Mouse (Mus musculus): ENCODE data around the gene Cadm4. TPM values are rescaled to one million over a fixed set of nuclear protein-coding genes. Genes with fewer than 3 reads are reported as not detected.
"Not testable (repeated sequence)": the region's sequence is repeated elsewhere in the genome, so short reads cannot be mapped to it uniquely, and the experiment has no call there.

The Cadm4 gene
- polyA plus RNA-seq, 1 experiment from 2014 or later, result 1.2 TPM

DNA sequence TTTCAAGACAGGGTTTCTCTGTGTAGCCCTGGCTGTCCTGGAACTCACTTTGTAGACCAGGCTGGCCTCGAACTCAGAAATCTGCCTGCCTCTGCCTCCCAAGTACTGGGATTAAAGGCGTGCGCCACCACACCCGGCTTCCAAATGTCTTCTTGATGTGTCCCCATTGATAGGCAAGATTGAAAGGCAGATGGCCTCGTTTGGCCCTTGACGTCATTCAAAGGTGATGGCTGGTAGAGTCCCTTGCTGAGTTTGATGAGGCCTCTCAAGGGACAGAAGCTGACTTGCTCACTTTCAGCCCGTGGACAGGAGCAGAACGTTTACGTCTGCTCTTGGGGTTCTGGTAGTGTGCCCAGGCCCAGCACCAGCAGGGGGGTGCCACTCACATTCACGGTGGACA, 38.2 kb downstream of the Cadm4 start:
- H3K9ac ChIP-seq (ENCODE audit: low read depth, low read length); H3K4me1 ChIP-seq (ENCODE audit: control insufficient read depth, insufficient read depth, low read length); H3K36me3 ChIP-seq (ENCODE audit: control insufficient read depth, insufficient read depth, low read length); H3K27ac ChIP-seq (ENCODE audit: low read length); H3K4me2 ChIP-seq (ENCODE audit: low read depth, low read length); H3K4me3 ChIP-seq (ENCODE audit: low read length); H3K9me3 ChIP-seq (ENCODE audit: control insufficient read depth, low read length); ATAC-seq; H3K27me3 ChIP-seq (replicated peaks; ENCODE audit: control insufficient read depth, insufficient read depth, low read length): not testable (repeated sequence)
- 82% methylated on average over 10 of the region's 10 CpGs for WGBS

DNA sequence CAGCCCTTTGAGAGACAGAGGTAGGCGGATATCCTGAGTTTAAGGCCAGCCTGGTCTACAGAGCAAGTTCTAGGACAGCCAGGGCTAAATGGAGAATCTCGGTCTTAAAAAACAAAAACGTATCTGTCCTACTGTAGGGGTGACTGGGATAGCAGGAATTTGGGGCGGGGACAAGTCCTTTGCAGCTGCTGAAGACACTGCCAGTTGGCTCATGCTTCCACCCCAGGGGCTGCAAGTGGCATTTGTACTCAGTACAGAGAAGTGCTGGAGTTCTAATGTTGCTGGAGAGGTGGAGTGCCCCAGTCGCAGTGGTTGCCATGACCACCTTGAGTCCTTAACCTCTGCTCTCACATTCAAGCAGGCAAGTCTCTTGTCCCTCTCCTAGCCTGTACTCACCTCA, 41.0 kb downstream of the Cadm4 start:
- H3K36me3 ChIP-seq (ENCODE audit: control insufficient read depth, insufficient read depth, low read length), result no peaks in the 10 kb centered on the region
- no peak for ATAC-seq
- no peaks in the 10 kb centered on the region for H3K4me1 ChIP-seq (ENCODE audit: control insufficient read depth, insufficient read depth, low read length)
- H3K9ac ChIP-seq (ENCODE audit: low read depth, low read length), result no peak overlapping the region
- H3K4me2 ChIP-seq (ENCODE audit: low read depth, low read length), result no peak overlapping the region
- H3K27ac ChIP-seq (ENCODE audit: low read length), result no peak overlapping the region
- H3K27me3 ChIP-seq (replicated peaks; ENCODE audit: control insufficient read depth, insufficient read depth, low read length), result no peaks in the 10 kb centered on the region
- WGBS, result 58% methylated on average over 5 of the region's 5 CpGs
- H3K4me3 ChIP-seq (ENCODE audit: low read length), result no peak overlapping the region
- no peaks in the 10 kb centered on the region for H3K9me3 ChIP-seq (ENCODE audit: control insufficient read depth, low read length)

DNA sequence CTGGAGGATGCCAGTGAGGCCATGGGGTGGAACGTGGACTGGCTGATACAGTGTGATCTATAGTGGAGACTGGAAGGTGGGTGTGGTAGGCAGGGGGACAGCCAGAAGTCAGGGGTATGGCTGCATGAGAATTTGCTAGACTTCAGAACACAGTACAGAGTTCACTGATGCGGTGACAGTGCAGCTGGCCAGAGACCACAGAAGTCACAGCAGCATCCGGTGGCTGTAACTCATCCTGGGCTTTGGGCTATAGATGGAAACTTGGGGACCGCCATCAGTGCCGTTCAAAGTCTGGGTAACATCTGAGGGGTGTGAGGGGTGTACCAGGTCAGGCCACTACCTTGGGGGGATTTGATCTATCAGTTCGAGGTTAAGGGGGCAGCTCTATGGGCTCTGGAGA, 41.9 kb downstream of the Cadm4 start:
- H3K4me1 ChIP-seq (ENCODE audit: control insufficient read depth, insufficient read depth, low read length), result no peaks in the 10 kb centered on the region
- WGBS, result 87% methylated on average over 6 of the region's 6 CpGs

GRCm38 (mm10) chr7:24524978-24525377, 43.2 kb downstream of the Cadm4 start:
- 82% methylated on average over 6 of the region's 6 CpGs for WGBS
- no peak overlapping the region for H3K9ac ChIP-seq (ENCODE audit: low read depth, low read length)

More for the DNA sequence above, 41.9 kb downstream of the Cadm4 start:
- H3K27ac ChIP-seq (ENCODE audit: low read length), result no peak overlapping the region
- H3K4me3 ChIP-seq (ENCODE audit: low read length), result no peak overlapping the region
- H3K9ac ChIP-seq (ENCODE audit: low read depth, low read length), result no peak overlapping the region
- no peak overlapping the region for H3K4me2 ChIP-seq (ENCODE audit: low read depth, low read length)
- ATAC-seq, result no peak
- H3K27me3 ChIP-seq (replicated peaks; ENCODE audit: control insufficient read depth, insufficient read depth, low read length), result no peaks in the 10 kb centered on the region
- H3K9me3 ChIP-seq (ENCODE audit: control insufficient read depth, low read length), result no peaks in the 10 kb centered on the region
- no peaks in the 10 kb centered on the region for H3K36me3 ChIP-seq (ENCODE audit: control insufficient read depth, insufficient read depth, low read length)

GRCm38 (mm10) chr7:24525686-24526420, 44.0 kb downstream of the Cadm4 start:
- 85% methylated on average over 12 of the region's 12 CpGs for WGBS
- H3K27me3 ChIP-seq (replicated peaks; ENCODE audit: control insufficient read depth, insufficient read depth, low read length), result no peaks in the 10 kb centered on the region
- H3K9ac ChIP-seq (ENCODE audit: low read depth, low read length), result no peak overlapping the region
- no peaks in the 10 kb centered on the region for H3K9me3 ChIP-seq (ENCODE audit: control insufficient read depth, low read length)
- no peaks in the 10 kb centered on the region for H3K36me3 ChIP-seq (ENCODE audit: control insufficient read depth, insufficient read depth, low read length)
- no peak overlapping the region for H3K4me3 ChIP-seq (ENCODE audit: low read length)
- H3K27ac ChIP-seq (ENCODE audit: low read length), result no peak overlapping the region
- ATAC-seq, result no peak
- no peak overlapping the region for H3K4me2 ChIP-seq (ENCODE audit: low read depth, low read length)
- H3K4me1 ChIP-seq (ENCODE audit: control insufficient read depth, insufficient read depth, low read length), result peaks cover 5% of the 10 kb centered on the region

More at GRCm38 (mm10) chr7:24524978-24525377, 43.2 kb downstream of the Cadm4 start:
- no peak overlapping the region for H3K4me2 ChIP-seq (ENCODE audit: low read depth, low read length)
- no peaks in the 10 kb centered on the region for H3K27me3 ChIP-seq (replicated peaks; ENCODE audit: control insufficient read depth, insufficient read depth, low read length)
- peaks cover 5% of the 10 kb centered on the region for H3K4me1 ChIP-seq (ENCODE audit: control insufficient read depth, insufficient read depth, low read length)
- no peak overlapping the region for H3K4me3 ChIP-seq (ENCODE audit: low read length)
- H3K9me3 ChIP-seq (ENCODE audit: control insufficient read depth, low read length), result no peaks in the 10 kb centered on the region
- no peak for ATAC-seq
- no peaks in the 10 kb centered on the region for H3K36me3 ChIP-seq (ENCODE audit: control insufficient read depth, insufficient read depth, low read length)
- no peak overlapping the region for H3K27ac ChIP-seq (ENCODE audit: low read length)

- WGBS, result 91% methylated on average over 11 of the region's 11 CpGs
Measured at GRCm38 (mm10) chr7:24528861-24529260, 47.0 kb downstream of the Cadm4 start.

DNA sequence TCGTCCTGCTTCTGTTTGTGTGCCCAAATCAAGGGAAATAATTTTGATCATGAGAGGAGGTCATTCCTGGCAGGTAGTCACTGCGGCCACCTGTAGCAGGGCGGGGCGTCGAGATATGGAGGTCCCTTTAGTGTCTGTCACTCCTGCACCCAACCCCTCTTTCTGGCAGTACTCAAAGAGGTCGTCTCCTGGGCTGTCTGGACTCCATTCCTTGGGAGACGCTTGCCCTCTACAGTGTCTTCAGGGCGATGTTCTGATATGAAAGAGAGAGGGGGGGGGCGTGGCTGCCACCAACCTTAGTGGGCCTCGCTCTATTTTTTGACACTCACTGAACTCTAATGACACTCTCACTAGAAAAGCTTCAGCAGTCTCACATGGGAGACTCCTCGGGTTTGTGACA, 47.8 kb downstream of the Cadm4 start:
- peak overlapping the region; percentile 82 for H3K9ac ChIP-seq (ENCODE audit: low read depth, low read length)
- WGBS, result 51% methylated on average over 11 of the region's 11 CpGs
- peak; percentile 1; the same call in 1 of the 2 replicates for ATAC-seq
- peak overlapping the region; percentile 91 for H3K27ac ChIP-seq (ENCODE audit: low read length)
- H3K9me3 ChIP-seq (ENCODE audit: control insufficient read depth, low read length), result no peaks in the 10 kb centered on the region
- H3K27me3 ChIP-seq (replicated peaks; ENCODE audit: control insufficient read depth, insufficient read depth, low read length), result no peaks in the 10 kb centered on the region
- H3K4me3 ChIP-seq (ENCODE audit: low read length), result peak overlapping the region; percentile 58
- peaks cover 14% of the 10 kb centered on the region for H3K4me1 ChIP-seq (ENCODE audit: control insufficient read depth, insufficient read depth, low read length)
- H3K36me3 ChIP-seq (ENCODE audit: control insufficient read depth, insufficient read depth, low read length), result peaks cover 9% of the 10 kb centered on the region
- H3K4me2 ChIP-seq (ENCODE audit: low read depth, low read length), result peak overlapping the region; percentile 74

More at GRCm38 (mm10) chr7:24528861-24529260, 47.0 kb downstream of the Cadm4 start:
- no peak for ATAC-seq
- H3K4me1 ChIP-seq (ENCODE audit: control insufficient read depth, insufficient read depth, low read length), result peaks cover 14% of the 10 kb centered on the region
- no peak overlapping the region for H3K27ac ChIP-seq (ENCODE audit: low read length)
- no peaks in the 10 kb centered on the region for H3K27me3 ChIP-seq (replicated peaks; ENCODE audit: control insufficient read depth, insufficient read depth, low read length)
- no peak overlapping the region for H3K4me3 ChIP-seq (ENCODE audit: low read length)
- H3K9ac ChIP-seq (ENCODE audit: low read depth, low read length), result no peak overlapping the region
- no peaks in the 10 kb centered on the region for H3K9me3 ChIP-seq (ENCODE audit: control insufficient read depth, low read length)
- H3K36me3 ChIP-seq (ENCODE audit: control insufficient read depth, insufficient read depth, low read length), result peaks cover 9% of the 10 kb centered on the region
- H3K4me2 ChIP-seq (ENCODE audit: low read depth, low read length), result no peak overlapping the region

GRCm38 (mm10) chr7:24530062-24530931, 48.5 kb downstream of the Cadm4 start, which contains the start of gene Irgq:
Irgq (plus strand) TSS chr7:24530689.
- peak; percentile 94 for ATAC-seq
- H3K27ac ChIP-seq (ENCODE audit: low read length), result peak within 1 kb of the TSS; percentile 91
- peak within 1 kb of the TSS; percentile 89 for H3K9ac ChIP-seq (ENCODE audit: low read depth, low read length)
- H3K36me3 ChIP-seq (ENCODE audit: control insufficient read depth, insufficient read depth, low read length), result peaks cover 9% of the 10 kb centered on the region
- H3K4me1 ChIP-seq (ENCODE audit: control insufficient read depth, insufficient read depth, low read length), result peaks cover 14% of the 10 kb centered on the region
- H3K27me3 ChIP-seq (replicated peaks; ENCODE audit: control insufficient read depth, insufficient read depth, low read length), result no peaks in the 10 kb centered on the region
- no peaks in the 10 kb centered on the region for H3K9me3 ChIP-seq (ENCODE audit: control insufficient read depth, low read length)
- WGBS, result under 1% methylated on average over 44 of the region's 44 CpGs
- peak within 1 kb of the TSS; percentile 58 for H3K4me3 ChIP-seq (ENCODE audit: low read length)
- H3K4me2 ChIP-seq (ENCODE audit: low read depth, low read length), result peak within 1 kb of the TSS; percentile 95

DNA sequence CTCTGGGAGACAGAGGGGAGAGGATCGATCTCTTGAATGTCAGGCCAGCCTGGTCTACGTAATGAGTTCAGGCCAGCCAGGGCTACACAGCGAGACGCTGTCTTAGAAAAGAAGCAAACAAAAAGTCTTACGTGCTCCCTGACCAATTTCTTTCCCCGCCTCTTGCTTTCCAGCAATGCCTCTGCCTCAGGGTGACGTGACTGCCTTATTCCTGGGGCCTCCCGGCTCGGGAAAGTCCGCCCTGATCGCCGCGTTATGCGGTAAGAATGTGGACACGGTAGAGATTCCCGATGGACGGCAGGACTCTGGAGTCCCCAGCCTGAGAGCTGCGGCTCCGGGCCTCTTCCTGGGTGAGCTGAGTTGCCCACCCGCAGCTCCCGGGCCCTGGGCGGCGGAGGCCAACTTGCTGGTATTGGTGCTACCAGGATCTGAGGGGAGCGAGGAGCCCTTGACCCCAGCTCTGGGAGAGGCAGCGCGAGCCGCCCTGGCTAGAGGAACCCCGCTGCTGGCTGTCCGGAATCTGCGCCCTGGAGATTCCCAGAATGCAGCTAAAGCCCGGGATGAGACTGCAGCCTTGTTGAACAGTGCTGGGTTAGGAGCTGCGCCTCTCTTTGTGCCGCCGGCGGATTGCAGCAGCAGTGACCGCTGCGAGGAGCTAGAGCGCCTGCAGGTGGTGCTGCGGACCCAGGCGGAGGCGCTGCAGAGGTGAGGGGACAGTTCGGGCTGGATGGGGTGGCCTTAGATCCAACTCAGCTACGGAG, 49.6 kb downstream of the Cadm4 start:
- under 1% methylated on average over 40 of the region's 43 CpGs for WGBS
- ATAC-seq, result peak; percentile 68
- Histone ChIP-seq H3K9ac (ENCODE audit: low read depth, low read length) (peak overlapping the region; percentile 89), H3K4me2 (ENCODE audit: low read depth, low read length) (peak overlapping the region; percentile 95), H3K4me1 (ENCODE audit: control insufficient read depth, insufficient read depth, low read length) (peaks cover 14% of the 10 kb centered on the region), H3K36me3 (ENCODE audit: control insufficient read depth, insufficient read depth, low read length) (peaks cover 19% of the 10 kb centered on the region), H3K27me3 (replicated peaks; ENCODE audit: control insufficient read depth, insufficient read depth, low read length) (no peaks in the 10 kb centered on the region), H3K9me3 (ENCODE audit: control insufficient read depth, low read length) (no peaks in the 10 kb centered on the region), H3K4me3 (ENCODE audit: low read length) (peak overlapping the region; percentile 58), H3K27ac (ENCODE audit: low read length) (peak overlapping the region; percentile 71)

All from intestine, embryonic 16.5 days (tissue).